Mouse (Mus musculus): Measurements from ENCODE around the gene Ergic2. TPM values are rescaled to one million over a fixed set of nuclear protein-coding genes. Genes with fewer than 3 reads are reported as not detected.
"Not testable (repeated sequence)": the region's sequence is repeated elsewhere in the genome, so short reads cannot be mapped to it uniquely, and the experiment has no call there.

Ergic2 gene
- polyA plus RNA-seq, 1 experiment from 2014 or later = 168 TPM

GRCm38 (mm10) chr6:148193972-148194701 lies 18.0 kb downstream of the Ergic2 start:
- no peaks in the 10 kb centered on the region for H3K9me3 ChIP-seq
- no peaks in the 10 kb centered on the region for H3K27me3 ChIP-seq (ENCODE audit: insufficient read depth, poor library complexity, severe bottlenecking)
- DNase-seq (ENCODE audit: low spot score) = no peak
- H3K4me1 ChIP-seq (replicated peaks) = no peaks in the 10 kb centered on the region
- WGBS = 94% methylated on average over 6 of the region's 6 CpGs
- no peak overlapping the region for H3K27ac ChIP-seq
- H3K36me3 ChIP-seq = peaks cover 88% of the 10 kb centered on the region
- no peak overlapping the region for H3K4me3 ChIP-seq

GRCm38 (mm10) chr6:148185694-148186093 lies 26.5 kb downstream of the Ergic2 start:
- DNase-seq (ENCODE audit: low spot score) = no peak
- Histone ChIP-seq H3K27me3 (ENCODE audit: insufficient read depth, poor library complexity, severe bottlenecking) (no peaks in the 10 kb centered on the region), H3K4me1 (replicated peaks) (no peaks in the 10 kb centered on the region), H3K36me3 (peaks cover 96% of the 10 kb centered on the region), H3K27ac (no peak overlapping the region), H3K4me3 (no peak overlapping the region), H3K9me3 (no peaks in the 10 kb centered on the region)
- 88% methylated on average over 1 of the region's 1 CpGs for WGBS

GRCm38 (mm10) chr6:148172904-148173303 lies 39.3 kb downstream of the Ergic2 start:
- DNase-seq (ENCODE audit: low spot score) = no peak
- Histone ChIP-seq H3K27me3 (ENCODE audit: insufficient read depth, poor library complexity, severe bottlenecking) (no peaks in the 10 kb centered on the region), H3K4me3 (no peak overlapping the region), H3K27ac (no peak overlapping the region), H3K36me3 (no peaks in the 10 kb centered on the region), H3K9me3 (no peaks in the 10 kb centered on the region), H3K4me1 (replicated peaks) (no peaks in the 10 kb centered on the region)
- 92% methylated on average over 3 of the region's 3 CpGs for WGBS

- H3K27me3 ChIP-seq (ENCODE audit: insufficient read depth, poor library complexity, severe bottlenecking); H3K4me3 ChIP-seq; H3K36me3 ChIP-seq; H3K9me3 ChIP-seq; H3K27ac ChIP-seq; H3K4me1 ChIP-seq (replicated peaks); DNase-seq (ENCODE audit: low spot score): not testable (repeated sequence)
- WGBS = 66% methylated on average over 4 of the region's 4 CpGs
Observed at GRCm38 (mm10) chr6:148152305-148152704, 59.9 kb downstream of the Ergic2 start.

- Histone ChIP-seq H3K4me3 (no peak overlapping the region), H3K36me3 (no peaks in the 10 kb centered on the region), H3K4me1 (replicated peaks) (no peaks in the 10 kb centered on the region), H3K27ac (no peak overlapping the region), H3K27me3 (ENCODE audit: insufficient read depth, poor library complexity, severe bottlenecking) (no peaks in the 10 kb centered on the region), H3K9me3 (peaks cover 9% of the 10 kb centered on the region; the same call in 1 of the 2 replicates)
- WGBS = 92% methylated on average over 1 of the region's 1 CpGs
- DNase-seq (ENCODE audit: low spot score) = no peak
Observed at GRCm38 (mm10) chr6:148142421-148142820, 69.8 kb downstream of the Ergic2 start.

- DNase-seq (ENCODE audit: low spot score) = no peak
- WGBS = 80% methylated on average over 5 of the region's 5 CpGs
- no peaks in the 10 kb centered on the region for H3K27me3 ChIP-seq (ENCODE audit: insufficient read depth, poor library complexity, severe bottlenecking)
- no peak overlapping the region for H3K4me3 ChIP-seq
- H3K36me3 ChIP-seq = no peaks in the 10 kb centered on the region
- H3K9me3 ChIP-seq = peaks cover 9% of the 10 kb centered on the region; the same call in 1 of the 2 replicates
- H3K4me1 ChIP-seq (replicated peaks) = no peaks in the 10 kb centered on the region
- no peak overlapping the region for H3K27ac ChIP-seq
Observed at GRCm38 (mm10) chr6:148141874-148142273, 70.3 kb downstream of the Ergic2 start.

GRCm38 (mm10) chr6:148139288-148139995 lies 72.7 kb downstream of the Ergic2 start:
- peaks cover 9% of the 10 kb centered on the region; the same call in 1 of the 2 replicates for H3K9me3 ChIP-seq
- H3K4me3 ChIP-seq = no peak overlapping the region
- DNase-seq (ENCODE audit: low spot score) = no peak
- 89% methylated on average over 6 of the region's 6 CpGs for WGBS
- H3K4me1 ChIP-seq (replicated peaks) = no peaks in the 10 kb centered on the region
- no peaks in the 10 kb centered on the region for H3K36me3 ChIP-seq
- H3K27me3 ChIP-seq (ENCODE audit: insufficient read depth, poor library complexity, severe bottlenecking) = no peaks in the 10 kb centered on the region
- no peak overlapping the region for H3K27ac ChIP-seq

GRCm38 (mm10) chr6:148135769-148136382 lies 76.3 kb downstream of the Ergic2 start:
- Histone ChIP-seq H3K36me3 (no peaks in the 10 kb centered on the region), H3K27ac (no peak overlapping the region), H3K4me3 (no peak overlapping the region), H3K9me3 (no peaks in the 10 kb centered on the region), H3K27me3 (ENCODE audit: insufficient read depth, poor library complexity, severe bottlenecking) (no peaks in the 10 kb centered on the region), H3K4me1 (replicated peaks) (peaks cover 9% of the 10 kb centered on the region; the same call in 1 of the 2 replicates)
- WGBS = 29% methylated on average over 9 of the region's 9 CpGs
- DNase-seq (ENCODE audit: low spot score) = peak; percentile 77

- no peaks in the 10 kb centered on the region for H3K27me3 ChIP-seq (ENCODE audit: insufficient read depth, poor library complexity, severe bottlenecking)
Observed at GRCm38 (mm10) chr6:148133536-148133935, 78.6 kb downstream of the Ergic2 start.

GRCm38 (mm10) chr6:148132314-148132713 lies 79.9 kb downstream of the Ergic2 start:
- no peak overlapping the region for H3K27ac ChIP-seq

More at GRCm38 (mm10) chr6:148133536-148133935, 78.6 kb downstream of the Ergic2 start:
- Histone ChIP-seq H3K36me3 (no peaks in the 10 kb centered on the region), H3K4me3 (no peak overlapping the region), H3K9me3 (no peaks in the 10 kb centered on the region), H3K4me1 (replicated peaks) (peaks cover 9% of the 10 kb centered on the region; the same call in 1 of the 2 replicates), H3K27ac (no peak overlapping the region)
- no peak for DNase-seq (ENCODE audit: low spot score)

More at GRCm38 (mm10) chr6:148132314-148132713, 79.9 kb downstream of the Ergic2 start:
- no peaks in the 10 kb centered on the region for H3K9me3 ChIP-seq
- WGBS = 51% methylated on average over 10 of the region's 10 CpGs
- H3K36me3 ChIP-seq = no peaks in the 10 kb centered on the region
- DNase-seq (ENCODE audit: low spot score) = no peak
- no peak overlapping the region for H3K4me3 ChIP-seq
- no peaks in the 10 kb centered on the region for H3K27me3 ChIP-seq (ENCODE audit: insufficient read depth, poor library complexity, severe bottlenecking)
- H3K4me1 ChIP-seq (replicated peaks) = peaks cover 9% of the 10 kb centered on the region; the same call in 1 of the 2 replicates

All from hindbrain, embryonic 10.5 days (tissue).